Mouse (Mus musculus) left cerebral cortex, adult 18-20 months (tissue): Measurements from ENCODE around the gene Tnpo1. TPM values are rescaled to one million over a fixed set of nuclear protein-coding genes. Genes with fewer than 3 reads are reported as not detected.

ENCODE experiments used
- DNase-seq, 2 experiments: peaks; one replicate each; pipeline ENCODE4 v3.0.0; 2021 to 2022; ENCODE audit warnings: low spot score in 2 of 2, mixed read lengths in 1 of 2
- long read RNA-seq, 2 experiments: library from polyadenylated mRNA; stranded (forward); transcript quantifications; one replicate each; pipeline ENCODE4 v2.0.0; 2021
- total RNA-seq, 2 experiments: library from RNA; stranded (reverse); gene quantifications; 2 replicates each; pipeline ENCODE4 v1.2.3; 2021

The Tnpo1 gene
- total RNA-seq: 10 to 100 TPM; 63.1 to 65.1 TPM
- long read RNA-seq, experiment 1, full-length matches to known transcripts: 1 of 9 reads
- long read RNA-seq, experiment 1, partial matches to known transcripts: 0 of 9 reads
- long read RNA-seq, experiment 1, other reads (novel, unspliced or antisense): 8 of 9 reads
- long read RNA-seq, experiment 2, partial matches to known transcripts: 0 of 7 reads
- long read RNA-seq, experiment 2, other reads (novel, unspliced or antisense): 7 of 7 reads

DNA sequence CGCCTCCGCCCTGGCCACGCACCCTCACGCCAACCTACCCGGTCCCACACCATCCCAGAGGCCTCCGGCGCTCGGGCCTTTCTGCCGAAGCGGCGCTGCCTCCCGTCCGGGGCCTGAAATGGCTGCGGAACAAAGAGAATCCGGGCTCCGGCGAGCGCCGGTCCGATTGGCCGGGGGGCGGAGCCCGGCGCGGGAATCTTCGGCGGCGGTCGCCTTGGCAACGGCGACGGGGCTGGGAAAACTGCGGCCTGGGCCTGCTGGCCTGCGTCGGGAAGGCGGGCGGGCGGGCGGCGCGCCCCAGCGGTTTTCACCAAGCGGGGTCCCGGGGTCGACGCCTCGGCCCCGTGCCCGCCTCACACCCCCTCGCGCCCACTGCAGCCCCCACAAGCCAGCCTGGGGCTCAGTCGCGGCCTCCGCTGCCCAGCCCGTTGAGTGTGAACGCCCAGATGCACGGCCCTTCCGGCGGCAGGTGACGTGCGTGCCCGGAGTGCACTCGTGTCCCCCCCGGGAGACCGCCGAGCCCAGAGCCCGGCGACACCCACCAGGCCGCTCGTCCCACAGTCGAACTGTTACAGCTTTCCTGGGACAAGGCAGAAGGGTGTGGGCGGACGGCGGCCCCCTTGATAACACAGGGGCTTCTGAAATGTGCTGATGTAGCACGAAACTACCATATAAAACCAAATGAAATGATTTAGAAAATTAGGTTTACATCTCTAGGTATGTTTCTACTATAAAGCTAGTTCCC, at the start of gene Tnpo1:
TSS of gene Tnpo1 (minus strand) at position 172 of the 745 bp plus-strand sequence.
- DNase-seq: peak; percentile 91 to 94

DNA sequence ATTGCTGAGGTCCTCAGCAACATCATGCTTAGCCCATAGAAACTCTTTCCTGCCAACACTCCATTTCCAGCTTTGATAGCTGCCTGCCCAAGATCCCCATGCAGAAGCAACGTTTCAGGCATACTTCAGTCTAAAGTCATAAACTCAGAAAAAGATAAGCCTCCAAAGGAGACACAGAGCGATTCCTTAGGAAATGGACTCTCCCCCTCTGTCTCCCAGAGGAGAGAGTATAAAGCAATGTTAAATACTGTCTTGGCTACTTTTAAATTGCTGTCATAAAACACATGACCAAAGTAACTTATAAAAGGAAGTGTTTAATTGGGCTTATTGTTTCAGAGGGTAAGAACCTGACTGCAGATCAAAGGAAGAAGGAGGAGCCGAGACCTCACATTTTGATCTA, 45.9 kb upstream of the Tnpo1 start:
- no peak for DNase-seq

DNA sequence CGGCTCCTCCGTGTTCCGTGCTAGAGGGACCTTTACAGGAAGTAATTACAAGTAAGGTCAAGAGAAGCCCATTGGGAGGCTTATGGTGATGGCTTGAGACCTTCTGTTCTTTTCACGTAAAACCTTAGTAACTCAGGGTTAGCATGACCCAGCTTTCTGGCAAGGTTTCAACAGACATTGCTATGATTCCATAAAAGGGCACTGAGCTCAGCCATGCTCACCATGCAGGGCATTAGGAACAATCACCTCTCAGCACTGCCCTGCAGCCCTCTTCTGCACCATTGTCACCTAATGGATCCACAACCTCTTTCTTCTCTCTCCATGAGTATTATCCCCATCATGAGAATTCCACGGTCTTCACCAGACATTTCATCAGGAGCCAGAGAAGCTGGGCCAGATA, 45.5 kb upstream of the Tnpo1 start:
- no peak for DNase-seq

DNA sequence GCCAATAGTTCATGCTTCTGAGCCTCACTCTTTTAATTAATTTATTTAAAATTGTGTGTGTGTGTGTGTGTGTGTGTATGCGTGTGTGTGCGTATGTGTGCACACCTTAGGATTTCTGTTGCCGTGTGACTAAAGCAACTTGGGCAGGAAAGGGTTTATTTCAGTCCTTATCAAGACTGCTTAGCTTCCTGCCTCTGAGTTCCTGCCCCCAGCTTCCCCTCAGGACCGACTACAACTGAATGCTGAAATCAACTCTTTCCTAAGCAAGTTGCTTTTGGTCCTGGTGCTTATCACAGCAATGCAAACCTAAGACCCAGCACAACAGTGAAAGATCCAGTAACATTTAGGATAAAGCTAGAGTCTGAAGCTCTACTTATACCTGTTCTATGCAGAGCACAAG, 42.3 kb upstream of the Tnpo1 start:
- no peak for DNase-seq

DNA sequence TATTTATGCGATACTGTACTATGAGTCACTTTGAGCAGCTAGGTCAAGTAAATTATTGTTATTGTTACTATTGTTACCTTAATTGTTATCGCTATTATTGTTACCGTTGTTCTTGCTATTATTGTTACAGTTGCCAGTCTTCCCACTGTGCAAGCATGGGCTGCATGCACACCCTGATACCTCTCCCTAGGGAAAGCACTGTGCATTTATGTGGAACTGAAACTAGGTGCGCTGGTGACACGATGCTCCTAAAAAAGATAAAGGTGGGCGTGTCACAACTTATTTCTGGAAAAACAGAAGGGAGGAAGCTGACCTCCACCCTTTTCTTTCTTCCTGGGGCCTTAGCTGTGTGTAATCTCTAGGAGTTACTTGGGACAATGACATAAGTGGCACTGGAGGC, 41.8 kb upstream of the Tnpo1 start:
- DNase-seq: no peak

DNA sequence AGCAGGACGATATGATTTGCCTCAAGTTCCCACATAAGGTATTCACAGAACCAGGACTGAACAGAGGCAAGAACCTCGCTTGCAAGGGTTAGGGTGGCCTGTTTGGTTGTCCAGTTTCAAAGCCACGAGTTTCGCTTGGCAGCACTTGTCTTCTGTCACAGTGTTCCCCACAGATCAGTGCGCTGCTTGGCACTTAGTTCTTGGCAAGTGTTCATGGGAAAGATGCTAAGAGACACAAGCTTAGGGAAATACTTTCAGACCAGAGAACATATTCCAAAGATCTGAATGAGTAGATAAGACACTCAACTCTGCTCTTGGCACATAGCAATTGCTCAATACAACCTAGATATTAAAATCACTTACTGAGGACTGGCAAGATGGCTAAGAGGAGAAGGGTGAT, 40.4 kb upstream of the Tnpo1 start:
- DNase-seq: no peak

DNA sequence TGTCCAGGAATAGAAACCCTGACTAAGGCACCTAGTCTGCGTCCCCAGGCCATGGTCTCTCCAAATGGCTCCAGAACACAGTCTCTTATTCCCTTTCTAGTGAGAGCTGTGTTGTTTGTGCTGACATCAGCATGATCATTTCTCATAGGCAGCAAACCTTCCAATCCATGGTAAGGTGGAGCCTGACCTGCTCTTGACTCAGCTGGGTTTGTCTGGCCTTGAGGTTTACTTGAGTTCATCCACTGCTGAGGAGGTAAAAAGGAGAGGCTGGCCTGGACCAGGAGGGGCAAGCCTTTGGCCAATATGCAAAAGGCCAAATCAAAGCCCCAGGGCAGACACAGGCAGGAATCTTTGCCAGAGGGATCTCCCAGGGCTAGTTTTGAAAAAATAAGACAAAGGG, 37.4 kb upstream of the Tnpo1 start:
- no peak for DNase-seq

DNA sequence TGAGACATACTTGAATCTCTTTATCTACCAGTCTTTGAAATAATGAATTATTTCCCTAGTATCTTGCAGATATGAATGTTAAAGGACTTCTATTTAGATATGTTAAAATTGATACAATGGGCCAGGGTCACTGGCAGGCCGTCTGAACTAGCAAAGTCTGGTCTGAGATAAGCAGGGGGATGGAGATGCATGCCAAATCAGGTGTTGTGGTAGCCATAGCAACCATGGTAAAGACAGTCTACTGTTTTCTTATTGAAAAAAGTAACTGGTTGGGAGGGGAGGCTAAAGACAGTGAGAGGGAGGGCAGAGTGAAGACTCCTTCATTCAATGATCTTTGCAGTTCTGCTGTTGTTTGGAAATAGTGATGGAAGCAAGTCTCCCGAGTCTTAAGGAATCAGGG, 32.0 kb upstream of the Tnpo1 start:
- DNase-seq: no peak

DNA sequence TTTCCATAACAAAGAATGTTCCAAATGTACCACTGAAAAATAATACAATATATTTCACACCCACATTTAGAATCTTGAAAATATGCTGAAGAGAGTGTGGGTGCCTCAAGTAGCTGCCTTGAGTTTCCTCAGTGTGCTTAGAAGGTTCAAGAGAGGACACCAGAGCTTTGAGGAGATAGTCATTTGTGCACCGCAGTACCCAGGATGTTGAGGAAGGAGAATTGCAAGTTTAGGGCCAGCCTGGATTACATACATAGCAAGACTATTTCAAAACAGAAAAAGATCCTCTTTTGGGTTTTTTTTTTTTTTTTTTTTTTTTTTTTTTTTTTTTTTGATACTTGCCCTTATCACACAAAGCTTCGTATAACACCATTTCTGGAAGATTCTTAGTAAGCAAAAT, 30.0 kb upstream of the Tnpo1 start:
- DNase-seq: no peak

DNA sequence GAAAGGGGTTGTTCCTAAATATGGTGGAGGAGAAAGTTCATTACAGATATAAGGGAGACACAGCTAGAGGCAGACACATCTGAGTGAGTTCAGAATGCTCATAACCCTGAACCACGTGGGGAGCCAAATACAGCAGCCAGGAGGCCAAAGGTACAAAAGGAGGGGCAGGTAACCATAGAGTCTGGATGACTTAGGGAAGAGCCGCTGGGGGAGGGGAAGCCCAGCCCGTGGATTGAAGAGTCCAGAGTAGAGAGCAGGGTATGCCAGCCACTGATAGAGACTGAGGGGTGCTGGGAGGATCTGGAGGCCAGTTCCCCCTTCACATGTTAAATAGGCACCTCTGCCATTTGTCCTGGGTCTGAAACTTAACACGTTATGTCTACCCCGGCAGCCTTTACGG, 29.5 kb upstream of the Tnpo1 start:
- no peak for DNase-seq

DNA sequence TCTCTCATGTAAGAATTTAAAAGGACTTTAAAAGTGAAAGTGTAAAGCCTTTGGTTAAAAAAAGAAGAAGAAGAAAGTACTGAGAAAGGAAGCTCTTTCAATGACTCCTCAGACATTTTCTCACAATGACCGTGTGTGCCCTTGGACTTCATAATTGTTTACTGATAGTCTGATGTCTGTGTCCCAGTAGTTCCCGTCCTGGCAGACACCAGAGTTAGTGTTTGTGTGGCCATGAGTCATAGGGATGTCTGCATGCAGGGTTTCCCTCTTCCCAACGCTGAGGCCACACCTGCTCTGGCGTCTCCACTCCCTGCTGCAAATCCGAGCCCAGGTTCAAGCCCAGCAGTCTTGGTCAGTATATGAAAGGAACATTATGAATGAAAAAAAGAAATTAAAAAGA, 29.0 kb upstream of the Tnpo1 start:
- DNase-seq: no peak

DNA sequence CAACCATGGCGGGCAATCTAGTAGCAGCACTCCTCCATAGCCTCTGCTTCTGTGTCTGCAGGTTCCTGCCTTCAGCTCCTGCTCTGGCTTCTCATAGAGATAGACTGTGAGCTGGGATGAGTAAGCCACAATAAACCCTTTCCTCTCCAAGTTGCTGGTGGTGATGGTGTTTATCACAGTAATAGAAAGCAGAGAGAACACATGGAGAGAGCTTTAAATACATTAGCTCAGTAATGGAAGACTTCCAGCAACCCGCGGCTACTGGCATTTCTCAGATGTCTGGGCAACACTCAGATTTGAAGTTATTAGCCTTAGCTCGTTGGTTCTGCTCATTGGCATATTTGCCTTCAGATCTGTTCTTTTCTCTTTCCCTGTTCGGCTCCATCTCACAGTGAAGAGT, 27.6 kb upstream of the Tnpo1 start:
- peak; percentile 18 to 20 for DNase-seq

DNA sequence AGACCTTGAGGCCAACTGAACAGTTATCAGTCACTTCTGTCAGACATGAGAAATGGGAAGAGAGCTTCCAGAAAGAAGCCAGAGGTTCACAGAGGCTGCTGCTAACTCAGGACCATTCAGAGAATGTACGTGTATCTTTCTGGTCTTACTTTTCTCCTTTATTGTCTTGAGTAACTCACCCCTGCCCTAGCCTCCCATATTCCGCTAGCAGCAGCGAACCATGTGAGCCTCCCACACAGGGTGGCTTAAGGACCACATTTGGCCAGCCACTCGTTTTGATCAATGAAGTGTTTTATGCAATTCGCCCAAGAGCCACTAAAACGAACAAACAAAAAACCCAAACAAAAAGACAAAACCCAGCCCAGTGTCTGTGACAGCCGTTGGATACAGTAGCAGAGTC, 25.8 kb upstream of the Tnpo1 start:
- DNase-seq: no peak

DNA sequence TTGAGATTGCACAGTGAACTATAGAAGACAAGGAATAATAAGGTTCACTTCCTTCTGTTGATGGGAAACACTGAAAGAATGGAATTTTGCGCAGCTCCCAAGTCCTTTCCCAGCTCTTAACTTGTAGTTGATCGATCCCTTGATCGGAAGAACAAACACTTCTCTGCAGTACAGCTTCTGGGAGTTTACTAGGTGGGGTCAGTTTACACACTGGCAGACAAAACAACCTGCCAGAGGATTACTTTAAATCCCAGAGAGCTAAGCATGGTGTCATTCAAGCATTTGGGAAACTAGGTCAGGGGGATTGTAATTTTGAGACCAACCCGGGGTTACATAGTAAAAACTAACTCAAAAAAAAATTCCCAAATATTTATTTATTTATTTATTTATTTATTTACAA, 22.0 kb upstream of the Tnpo1 start:
- DNase-seq: no peak

DNA sequence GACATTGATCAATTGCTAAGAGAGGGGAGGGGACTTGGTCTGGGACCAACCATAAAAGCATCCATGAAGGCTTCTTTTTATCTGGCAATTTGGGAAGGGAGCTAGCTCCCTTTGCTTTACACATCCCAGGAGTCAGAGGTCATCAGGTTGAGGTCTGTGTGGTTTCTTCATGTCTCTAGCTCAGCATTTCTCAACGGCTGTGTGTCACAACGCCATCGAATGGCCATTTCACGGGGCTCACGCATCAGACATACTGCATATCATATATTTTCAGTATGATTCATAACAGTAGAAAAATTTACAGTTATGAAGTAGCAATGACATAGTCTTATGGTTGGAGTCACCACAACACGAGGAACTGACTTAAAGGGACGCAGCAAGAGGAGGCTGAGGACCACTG, 20.2 kb upstream of the Tnpo1 start:
- no peak for DNase-seq

DNA sequence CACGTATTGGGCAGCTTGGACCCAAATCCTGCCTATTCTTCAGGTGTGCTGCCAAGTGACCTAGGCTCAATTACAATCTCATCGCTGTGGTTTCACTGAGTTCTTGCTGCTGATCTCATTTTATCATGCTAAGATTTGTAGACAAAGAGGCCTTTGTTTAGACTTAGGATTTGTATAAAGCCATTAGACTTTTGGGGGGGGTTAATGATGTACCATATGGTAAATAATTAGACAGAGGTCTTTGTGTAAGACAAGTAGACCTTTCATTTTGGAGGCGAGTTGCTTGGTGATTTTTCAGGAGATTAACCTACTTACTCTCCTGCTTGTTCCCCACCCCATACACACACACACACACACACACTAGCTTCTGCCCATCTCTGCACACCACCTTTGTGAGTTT, 19.7 kb upstream of the Tnpo1 start:
- no peak for DNase-seq

DNA sequence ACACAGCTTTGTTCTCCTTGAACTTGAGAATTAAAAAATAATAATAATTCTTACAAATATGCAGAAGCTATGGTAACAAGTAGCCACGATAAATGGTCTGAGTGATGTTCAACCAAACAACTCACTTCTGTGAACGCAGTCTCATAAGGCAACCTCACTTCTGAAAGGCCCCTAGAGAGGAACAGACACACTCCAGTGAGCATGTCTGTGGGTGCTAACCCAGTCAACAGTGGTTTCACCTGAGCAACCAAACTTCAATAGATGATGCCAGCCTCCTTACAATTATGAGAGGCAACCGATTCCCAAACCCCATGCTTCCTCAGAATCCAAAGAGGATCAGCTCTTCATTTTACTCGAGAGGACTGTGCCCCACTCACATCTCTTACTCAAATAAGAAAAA, 19.2 kb upstream of the Tnpo1 start:
- DNase-seq: no peak

DNA sequence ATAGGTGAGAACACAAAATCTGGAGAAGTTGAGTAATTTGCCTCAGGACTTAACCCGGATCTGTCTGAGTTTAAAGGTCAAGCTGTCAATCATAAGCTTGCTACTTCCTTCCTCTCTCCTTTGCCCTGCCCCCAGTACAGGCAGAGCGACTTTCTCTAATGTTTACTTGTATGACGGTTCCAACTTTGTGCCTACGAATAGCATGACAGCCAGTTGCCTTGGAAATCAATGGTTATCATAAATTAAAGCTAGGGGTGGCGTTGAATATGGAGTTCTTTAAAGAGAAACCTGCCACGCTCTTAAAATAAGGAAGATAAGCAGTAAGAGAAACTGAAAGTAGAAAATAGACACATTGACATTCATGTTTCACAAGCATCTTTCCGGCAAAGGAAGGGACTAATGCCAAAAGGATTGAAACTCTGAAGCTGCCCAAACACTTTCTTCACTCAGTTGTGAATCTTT, 18.5 kb upstream of the Tnpo1 start:
- no peak for DNase-seq

DNA sequence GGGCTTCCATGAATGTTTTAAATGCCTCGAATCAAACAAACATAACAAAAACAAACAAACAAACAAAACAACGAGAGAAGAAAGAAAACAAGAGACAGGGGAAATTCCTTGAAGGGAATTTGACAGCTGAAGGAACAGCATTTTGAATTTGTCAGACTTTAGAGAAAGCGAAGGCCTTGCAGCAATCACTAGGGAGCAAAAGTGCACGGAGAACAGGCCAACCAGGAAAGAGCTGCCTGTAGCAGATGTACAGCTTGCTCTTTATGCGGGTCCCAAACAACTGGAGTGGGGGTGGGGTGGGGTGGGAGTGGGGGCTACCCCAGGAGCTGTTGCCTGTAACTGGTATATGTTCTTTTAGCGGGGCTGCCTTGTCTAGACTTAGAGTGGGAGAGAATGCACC, 16.2 kb upstream of the Tnpo1 start:
- no peak for DNase-seq

DNA sequence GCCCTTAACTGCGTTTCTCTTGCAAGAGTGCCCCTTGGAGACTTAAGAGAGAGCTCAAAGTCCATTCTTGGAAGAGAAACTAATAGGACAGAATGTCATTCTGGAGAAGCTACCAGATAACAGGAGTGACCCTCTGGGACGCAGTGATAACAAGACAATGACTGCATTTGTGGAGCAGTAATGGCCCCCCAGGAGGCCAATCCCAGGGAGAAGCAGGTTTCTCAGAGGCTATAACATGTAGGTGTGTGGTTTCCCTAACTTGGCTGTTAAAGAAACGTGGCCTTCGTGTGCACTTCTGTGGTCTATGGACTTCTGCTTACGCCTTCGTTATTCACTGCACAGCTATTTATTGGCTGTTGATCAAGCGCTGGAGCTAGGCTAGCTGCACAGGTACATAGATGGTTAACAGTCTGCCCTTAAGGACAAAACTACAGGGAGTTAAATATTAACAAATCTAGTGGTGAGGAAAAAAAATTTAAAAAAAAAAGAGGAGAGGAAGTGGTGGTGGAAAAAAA, 15.7 kb upstream of the Tnpo1 start:
- DNase-seq: no peak

DNA sequence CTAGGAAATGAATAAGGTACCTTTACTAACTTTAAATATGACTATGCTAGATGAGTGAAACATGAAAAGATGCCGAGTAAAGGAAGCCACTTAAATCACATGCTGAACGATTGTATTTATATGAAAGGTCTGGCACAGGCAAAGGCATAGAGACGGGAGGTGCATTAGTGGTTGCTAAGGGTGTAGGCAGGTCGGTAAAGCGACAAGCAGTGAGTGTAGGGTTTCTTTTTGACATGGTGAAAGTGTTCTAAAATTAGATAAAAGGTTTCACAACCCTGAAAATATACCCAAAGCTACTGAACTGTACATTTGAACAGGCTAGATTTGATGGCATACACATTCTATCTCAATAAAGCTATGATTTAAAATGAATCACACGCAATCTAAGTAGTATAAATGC, 10.9 kb upstream of the Tnpo1 start:
- DNase-seq: no peak

DNA sequence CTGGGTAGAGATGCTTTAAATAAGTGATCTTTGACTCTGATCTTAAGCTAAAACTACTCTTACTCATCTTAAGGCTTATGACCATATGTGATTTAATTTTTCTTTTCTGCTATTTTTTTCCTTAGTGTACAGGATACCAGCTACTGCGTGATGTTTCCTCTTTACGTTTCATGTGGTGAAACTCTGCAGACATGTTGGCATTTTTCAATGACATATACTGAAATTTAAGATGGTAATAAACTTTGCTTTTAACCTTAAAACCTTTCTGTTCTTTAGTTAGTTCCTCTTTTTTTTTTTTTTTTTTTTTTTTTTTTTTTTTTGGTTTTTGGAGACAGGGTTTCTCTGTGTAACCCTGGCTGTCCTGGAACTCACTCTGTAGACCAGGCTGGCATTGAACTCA, 2.7 kb upstream of the Tnpo1 start:
- DNase-seq: no peak

DNA sequence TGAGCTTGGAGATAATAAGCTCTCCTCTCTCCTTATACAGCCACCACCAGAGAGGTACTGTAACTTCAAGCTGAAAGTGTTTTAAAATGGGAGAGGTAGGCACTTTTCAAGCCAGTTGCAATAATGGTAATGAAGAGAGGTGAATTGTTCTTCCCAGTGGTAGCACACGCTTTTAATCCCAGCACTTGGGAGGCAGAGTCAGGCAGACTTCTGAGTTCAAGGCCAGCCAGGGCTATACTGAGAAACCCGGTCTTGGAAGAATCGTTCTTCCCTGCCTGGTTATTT, 716 bp upstream of the Tnpo1 start:
- no peak for DNase-seq
